Mouse (Mus musculus) granulocyte monocyte progenitor cell, adult 5-6 weeks (primary cell): ENCODE measurements around the gene Ect2. TPM values are rescaled to one million over a fixed set of nuclear protein-coding genes. Genes with fewer than 3 reads are reported as not detected.

Experiments
- ATAC-seq: replicated peaks from 2 replicates; pipeline ENCODE4 v1.8.0; 2016; ENCODE audit warnings: mild to moderate bottlenecking, moderate TSS enrichment, inconsistent platforms; ENCODE audit not compliant: poor library complexity, severe bottlenecking
- total RNA-seq, 2 experiments: library from RNA; stranded (forward) in 1 of 2; stranded (reverse) in 1 of 2; fragments of 200-712, 200-1000 nt in 1 of 2; fragments of >200 nt in 1 of 2; fragmentation: Nextera tagmentation in 1 of 2; gene quantifications; 2 replicates each; pipeline ENCODE4 v1.2.3; 2014 to 2017

Ect2 gene
- total RNA-seq, 2 experiments from 2014 or later = 61.2 to 82.9 TPM

- ATAC-seq = no peak
These were observed 8.1 kb upstream of the Ect2 start for GRCm38 (mm10) chr3:27161645-27162409.

- no peak for ATAC-seq
These were observed 5.2 kb upstream of the Ect2 start for GRCm38 (mm10) chr3:27158910-27159309.

- no peak for ATAC-seq
These were observed 2.9 kb upstream of the Ect2 start for GRCm38 (mm10) chr3:27156594-27156949.

GRCm38 (mm10) chr3:27155856-27156593 is 2.3 kb upstream of the Ect2 start:
- ATAC-seq = no peak

GRCm38 (mm10) chr3:27155051-27155855 is 1.6 kb upstream of the Ect2 start:
- no peak for ATAC-seq

- no peak for ATAC-seq
These were observed 602 bp upstream of the Ect2 start for GRCm38 (mm10) chr3:27154280-27154679.

GRCm38 (mm10) chr3:27153191-27153671 is 447 bp downstream of the Ect2 start:
- peak; percentile 63 for ATAC-seq

GRCm38 (mm10) chr3:27145733-27146132 is 7.9 kb downstream of the Ect2 start:
- no peak for ATAC-seq

GRCm38 (mm10) chr3:27143570-27143969 is 10.1 kb downstream of the Ect2 start:
- no peak for ATAC-seq

- no peak for ATAC-seq
These were observed 13.6 kb downstream of the Ect2 start for GRCm38 (mm10) chr3:27140101-27140500.

GRCm38 (mm10) chr3:27121864-27122450 is 31.7 kb downstream of the Ect2 start:
- ATAC-seq = no peak

- ATAC-seq = peak; percentile 40; the same call in 1 of the 2 replicates
These were observed 32.7 kb downstream of the Ect2 start for GRCm38 (mm10) chr3:27120932-27121331.

GRCm38 (mm10) chr3:27118227-27118626 is 35.5 kb downstream of the Ect2 start:
- no peak for ATAC-seq

- no peak for ATAC-seq
These were observed 42.8 kb downstream of the Ect2 start for GRCm38 (mm10) chr3:27110860-27111259.

GRCm38 (mm10) chr3:27109109-27109508 is 44.6 kb downstream of the Ect2 start:
- no peak for ATAC-seq

- no peak for ATAC-seq
These were observed 46.5 kb downstream of the Ect2 start for GRCm38 (mm10) chr3:27107142-27107541.

GRCm38 (mm10) chr3:27102965-27103364 is 50.7 kb downstream of the Ect2 start:
- ATAC-seq = no peak

GRCm38 (mm10) chr3:27098633-27099032 is 55.0 kb downstream of the Ect2 start:
- no peak for ATAC-seq

GRCm38 (mm10) chr3:27086221-27086620 is 67.5 kb downstream of the Ect2 start:
- no peak for ATAC-seq
